Mouse (Mus musculus): ENCODE data around the gene F830045P16Rik.
A peak's percentile ranks its signal among the peaks of the same experiment; 100 is the strongest.
"Not testable (repeated sequence)": the region's sequence is repeated elsewhere in the genome, so short reads cannot be mapped to it uniquely, and the experiment has no call there.

F830045P16Rik gene

GRCm38 (mm10) chr2:129489496-129490285, 46.7 kb downstream of the F830045P16Rik start:
- DNase-seq (ENCODE audit: low spot score in 2 of 2): no peak

- no peak for DNase-seq (ENCODE audit: low spot score in 2 of 2)
These were observed 53.3 kb downstream of the F830045P16Rik start for GRCm38 (mm10) chr2:129483150-129483549.

GRCm38 (mm10) chr2:129471905-129472304, 64.5 kb downstream of the F830045P16Rik start:
- DNase-seq (ENCODE audit: low spot score in 2 of 2): peak in 1 of 2 experiments; percentile 17

- no peak for DNase-seq (ENCODE audit: low spot score in 2 of 2)
These were observed 65.6 kb downstream of the F830045P16Rik start for GRCm38 (mm10) chr2:129470839-129471238.

- DNase-seq (ENCODE audit: low spot score in 2 of 2): not testable (repeated sequence)
These were observed 97.6 kb downstream of the F830045P16Rik start for GRCm38 (mm10) chr2:129438772-129439171.

GRCm38 (mm10) chr2:129435154-129435553, 101.2 kb downstream of the F830045P16Rik start:
- DNase-seq (ENCODE audit: low spot score in 2 of 2): no peak

GRCm38 (mm10) chr2:129423741-129424140, 112.7 kb downstream of the F830045P16Rik start:
- DNase-seq (ENCODE audit: low spot score in 2 of 2): no peak

- DNase-seq (ENCODE audit: low spot score in 2 of 2): no peak
These were observed 115.4 kb downstream of the F830045P16Rik start for GRCm38 (mm10) chr2:129420897-129421561.

GRCm38 (mm10) chr2:129419361-129419880, 117.0 kb downstream of the F830045P16Rik start:
- no peak for DNase-seq (ENCODE audit: low spot score in 2 of 2)

- no peak for DNase-seq (ENCODE audit: low spot score in 2 of 2)
These were observed 121.8 kb downstream of the F830045P16Rik start for GRCm38 (mm10) chr2:129414593-129414992.

GRCm38 (mm10) chr2:129413488-129413887, 122.9 kb downstream of the F830045P16Rik start:
- no peak for DNase-seq (ENCODE audit: low spot score in 2 of 2)

GRCm38 (mm10) chr2:129411651-129412050, 124.8 kb downstream of the F830045P16Rik start:
- no peak for DNase-seq (ENCODE audit: low spot score in 2 of 2)

- DNase-seq (ENCODE audit: low spot score in 2 of 2): no peak
These were observed 126.1 kb downstream of the F830045P16Rik start for GRCm38 (mm10) chr2:129410344-129410743.

GRCm38 (mm10) chr2:129408476-129408875, 127.9 kb downstream of the F830045P16Rik start:
- DNase-seq (ENCODE audit: low spot score in 2 of 2): peak; percentile 69 to 79
